Mouse (Mus musculus): ENCODE data around the gene Galr2. TPM values are rescaled to one million over a fixed set of nuclear protein-coding genes. Genes with fewer than 3 reads are reported as not detected.

Galr2 gene
- total and polyA plus RNA-seq, 3 experiments, result 0.35 to 1.2 TPM; not detected in 1

DNA sequence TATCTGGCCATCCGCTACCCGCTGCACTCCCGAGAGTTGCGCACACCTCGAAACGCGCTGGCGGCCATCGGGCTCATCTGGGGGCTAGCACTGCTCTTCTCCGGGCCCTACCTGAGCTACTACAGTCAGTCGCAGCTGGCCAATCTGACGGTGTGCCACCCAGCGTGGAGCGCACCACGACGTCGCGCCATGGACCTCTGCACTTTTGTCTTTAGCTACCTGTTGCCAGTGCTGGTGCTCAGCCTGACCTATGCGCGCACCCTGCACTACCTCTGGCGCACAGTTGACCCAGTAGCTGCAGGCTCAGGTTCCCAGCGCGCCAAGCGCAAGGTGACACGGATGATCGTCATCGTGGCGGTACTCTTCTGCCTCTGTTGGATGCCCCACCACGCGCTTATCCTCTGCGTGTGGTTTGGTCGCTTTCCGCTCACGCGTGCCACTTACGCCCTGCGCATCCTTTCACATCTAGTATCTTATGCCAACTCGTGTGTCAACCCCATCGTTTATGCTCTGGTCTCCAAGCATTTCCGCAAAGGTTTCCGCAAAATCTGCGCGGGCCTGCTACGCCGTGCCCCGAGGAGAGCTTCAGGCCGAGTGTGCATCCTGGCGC is 2.3 kb downstream of the Galr2 start:
- no peak overlapping the region for H3K27ac ChIP-seq (ENCODE audit: control insufficient read depth, low read depth, low read length)
- H3K4me3 ChIP-seq (ENCODE audit: control insufficient read depth in 1 of 2, insufficient read depth in 1 of 2, low read depth in 2 of 2, low read length in 2 of 2), result no peak overlapping the region
- H3K9ac ChIP-seq (ENCODE audit: control insufficient read depth, low read depth, low read length, poor library complexity, severe bottlenecking), result no peak overlapping the region
- no peak for TF ChIP-seq GATA1 (IDR thresholded peaks at IDR 0.05; ENCODE audit: low read depth, low read length)
- no peak for TF ChIP-seq MYB (IDR thresholded peaks at IDR 0.05; ENCODE audit: low read depth, low read length)
- no peak for TF ChIP-seq TAL1 (IDR thresholded peaks at IDR 0.05; ENCODE audit: low read length)
- TF ChIP-seq MAZ (IDR thresholded peaks at IDR 0.05; ENCODE audit: low read depth, low read length), result no peak
- no peaks in the 10 kb centered on the region for H3K79me2 ChIP-seq (ENCODE audit: control insufficient read depth, insufficient read depth, low read length, poor library complexity)
- H3K36me3 ChIP-seq (ENCODE audit: control insufficient read depth in 1 of 2, insufficient read depth in 2 of 2, low read length in 2 of 2), result no peaks in the 10 kb centered on the region
- no peaks in the 10 kb centered on the region for H3K4me1 ChIP-seq (ENCODE audit: control insufficient read depth in 1 of 2, insufficient read depth in 2 of 2, low read length in 2 of 2)
- H3K9me3 ChIP-seq (replicated peaks; ENCODE audit: insufficient read depth, low read length), result no peaks in the 10 kb centered on the region
- no peaks in the 10 kb centered on the region for H3K27me3 ChIP-seq (ENCODE audit: control insufficient read depth in 1 of 2, insufficient read depth in 2 of 2, low read length in 2 of 2)
- no peak for DNase-seq (ENCODE audit: low read depth, low spot score)

DNA sequence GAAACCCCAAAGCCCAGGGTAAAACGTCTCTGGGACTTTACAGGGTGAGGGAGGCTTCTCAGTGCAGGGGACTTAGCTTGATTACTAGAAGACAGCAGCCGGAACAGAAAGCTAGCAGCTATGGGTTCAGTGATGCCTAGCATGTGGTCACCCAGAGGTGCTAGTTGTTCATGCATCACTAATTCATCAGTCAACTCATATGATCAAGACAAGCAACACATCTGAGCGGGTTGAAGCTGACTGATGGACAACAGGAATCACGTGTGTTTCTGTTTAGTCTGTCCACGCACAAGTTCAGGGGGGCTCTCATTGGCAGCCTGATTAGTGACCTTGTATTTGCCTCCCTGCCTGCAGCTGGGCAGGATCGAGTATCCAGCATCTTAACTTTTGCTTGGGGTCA is 3.2 kb downstream of the Galr2 start:
- DNase-seq (ENCODE audit: low read depth, low spot score), result no peak
- Histone ChIP-seq H3K27me3 (ENCODE audit: control insufficient read depth in 1 of 2, insufficient read depth in 2 of 2, low read length in 2 of 2) (no peaks in the 10 kb centered on the region), H3K4me1 (ENCODE audit: control insufficient read depth in 1 of 2, insufficient read depth in 2 of 2, low read length in 2 of 2) (no peaks in the 10 kb centered on the region), H3K9me3 (replicated peaks; ENCODE audit: insufficient read depth, low read length) (no peaks in the 10 kb centered on the region), H3K9ac (ENCODE audit: control insufficient read depth, low read depth, low read length, poor library complexity, severe bottlenecking) (no peak overlapping the region), H3K36me3 (ENCODE audit: control insufficient read depth in 1 of 2, insufficient read depth in 2 of 2, low read length in 2 of 2) (no peaks in the 10 kb centered on the region), H3K4me3 (ENCODE audit: control insufficient read depth in 1 of 2, insufficient read depth in 1 of 2, low read depth in 2 of 2, low read length in 2 of 2) (no peak overlapping the region), H3K27ac (ENCODE audit: control insufficient read depth, low read depth, low read length) (no peak overlapping the region), H3K79me2 (ENCODE audit: control insufficient read depth, insufficient read depth, low read length, poor library complexity) (no peaks in the 10 kb centered on the region)
- TF ChIP-seq POLR2AphosphoS2 (IDR thresholded peaks at IDR 0.05; ENCODE audit: low read length) (0 out of 2 replicates have a peak, but pooled peaks have one; percentile 19), MYC (IDR thresholded peaks at IDR 0.05; ENCODE audit: low read depth, low read length) (no peak)

DNA sequence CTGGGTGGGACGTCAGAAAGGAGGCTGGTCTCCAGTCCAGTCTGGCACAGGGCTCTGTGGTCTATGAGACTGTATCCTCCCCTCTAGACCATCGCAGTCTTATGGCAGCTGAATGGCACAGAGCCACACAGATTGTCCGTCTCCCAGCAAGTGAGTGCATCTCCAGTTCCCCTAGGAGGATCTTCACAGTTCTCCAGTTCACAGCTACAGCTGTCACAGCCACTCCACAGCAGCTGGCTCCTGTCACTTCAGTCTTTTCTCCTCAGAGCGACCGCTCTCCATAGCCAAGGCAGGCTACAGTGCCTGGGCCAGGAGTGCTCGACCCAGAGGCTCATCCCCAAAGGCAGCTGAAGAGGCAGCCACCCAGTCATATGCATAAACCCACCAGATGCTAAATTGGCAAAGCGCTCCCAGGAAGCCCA is 5.0 kb downstream of the Galr2 start:
- H3K79me2 ChIP-seq (ENCODE audit: control insufficient read depth, insufficient read depth, low read length, poor library complexity), result no peaks in the 10 kb centered on the region
- DNase-seq (ENCODE audit: low read depth, low spot score), result no peak
- H3K27ac ChIP-seq (ENCODE audit: control insufficient read depth, low read depth, low read length), result no peak overlapping the region
- H3K36me3 ChIP-seq (ENCODE audit: control insufficient read depth in 1 of 2, insufficient read depth in 2 of 2, low read length in 2 of 2), result no peaks in the 10 kb centered on the region
- no peak overlapping the region for H3K9ac ChIP-seq (ENCODE audit: control insufficient read depth, low read depth, low read length, poor library complexity, severe bottlenecking)
- H3K9me3 ChIP-seq (replicated peaks; ENCODE audit: insufficient read depth, low read length), result no peaks in the 10 kb centered on the region
- H3K4me1 ChIP-seq (ENCODE audit: control insufficient read depth in 1 of 2, insufficient read depth in 2 of 2, low read length in 2 of 2), result no peaks in the 10 kb centered on the region
- H3K4me3 ChIP-seq (ENCODE audit: control insufficient read depth in 1 of 2, insufficient read depth in 1 of 2, low read depth in 2 of 2, low read length in 2 of 2), result no peak overlapping the region
- no peaks in the 10 kb centered on the region for H3K27me3 ChIP-seq (ENCODE audit: control insufficient read depth in 1 of 2, insufficient read depth in 2 of 2, low read length in 2 of 2)
- TF ChIP-seq MAX (IDR thresholded peaks at IDR 0.05; ENCODE audit: low read length) (no peak), JUND (IDR thresholded peaks at IDR 0.05; ENCODE audit: low read depth, low read length) (no peak), POLR2AphosphoS2 (IDR thresholded peaks at IDR 0.05; ENCODE audit: low read length) (0 out of 2 replicates have a peak, but pooled peaks have one; percentile 5)

DNA sequence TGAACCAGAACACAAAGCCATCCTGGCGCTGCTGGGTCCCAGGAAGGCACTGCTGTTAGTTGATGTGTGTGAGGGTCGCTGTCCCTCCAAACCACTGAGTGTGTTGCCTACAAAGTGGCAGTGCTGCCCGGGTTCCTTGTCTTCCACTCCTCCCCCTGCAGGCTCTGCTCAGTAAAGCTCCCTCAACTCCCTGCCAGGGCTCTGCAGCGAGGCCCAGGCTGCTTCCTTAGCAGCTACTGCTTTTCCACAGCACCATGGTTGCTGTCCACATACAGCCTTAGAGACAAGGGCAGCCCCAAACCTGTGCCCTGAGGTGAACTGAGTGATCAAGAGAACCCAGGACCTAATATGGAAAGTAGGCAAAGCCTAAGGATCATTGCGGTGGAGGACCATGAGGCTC is 6.6 kb downstream of the Galr2 start:
- no peaks in the 10 kb centered on the region for H3K27me3 ChIP-seq (ENCODE audit: control insufficient read depth in 1 of 2, insufficient read depth in 2 of 2, low read length in 2 of 2)
- TF ChIP-seq CHD2 (IDR thresholded peaks at IDR 0.05; ENCODE audit: low read length) (no peak), HCFC1 (IDR thresholded peaks at IDR 0.05; ENCODE audit: low read depth, low read length) (no peak), GATA1 (IDR thresholded peaks at IDR 0.05; ENCODE audit: low read depth, low read length) (no peak), CHD1 (IDR thresholded peaks at IDR 0.05; ENCODE audit: low read depth, low read length) (no peak), UBTF (IDR thresholded peaks at IDR 0.05; ENCODE audit: borderline replicate concordance, insufficient read depth, low read depth, low read length) (no peak), EP300 (IDR thresholded peaks at IDR 0.05; ENCODE audit: low read depth in 1 of 2, low read length in 2 of 2) (no peak), MYB (IDR thresholded peaks at IDR 0.05; ENCODE audit: low read depth, low read length) (no peak), POLR2AphosphoS2 (IDR thresholded peaks at IDR 0.05; ENCODE audit: low read length) (no peak), MAZ (IDR thresholded peaks at IDR 0.05; ENCODE audit: low read depth, low read length) (no peak), TAL1 (IDR thresholded peaks at IDR 0.05; ENCODE audit: low read length) (no peak)
- H3K4me1 ChIP-seq (ENCODE audit: control insufficient read depth in 1 of 2, insufficient read depth in 2 of 2, low read length in 2 of 2), result no peaks in the 10 kb centered on the region
- H3K27ac ChIP-seq (ENCODE audit: control insufficient read depth, low read depth, low read length), result no peak overlapping the region
- H3K9ac ChIP-seq (ENCODE audit: control insufficient read depth, low read depth, low read length, poor library complexity, severe bottlenecking), result no peak overlapping the region
- no peak overlapping the region for H3K4me3 ChIP-seq (ENCODE audit: control insufficient read depth in 1 of 2, insufficient read depth in 1 of 2, low read depth in 2 of 2, low read length in 2 of 2)
- H3K36me3 ChIP-seq (ENCODE audit: control insufficient read depth in 1 of 2, insufficient read depth in 2 of 2, low read length in 2 of 2), result 0 out of 4 replicates have a peak, but pooled peaks cover 0 to 2% of the 10 kb centered on the region in 2 experiments
- no peaks in the 10 kb centered on the region for H3K79me2 ChIP-seq (ENCODE audit: control insufficient read depth, insufficient read depth, low read length, poor library complexity)
- H3K9me3 ChIP-seq (replicated peaks; ENCODE audit: insufficient read depth, low read length), result no peaks in the 10 kb centered on the region
- DNase-seq (ENCODE audit: low read depth, low spot score), result no peak
